Mouse (Mus musculus) midbrain, embryonic 11.5 days (tissue): ENCODE data around the gene Prrc2b. TPM values are rescaled to one million over a fixed set of nuclear protein-coding genes. Genes with fewer than 3 reads are reported as not detected.

Experiments used
- ATAC-seq: fragments of 200-750 bp; cut with Nextera tagmentation; 2 replicates; pipeline ENCODE4 v1.8.0; 2017; ENCODE audit warnings: moderate TSS enrichment, moderate library complexity; ENCODE audit not compliant: low FRiP score
- DNase-seq: peaks from one replicate; pipeline ENCODE4 v3.0.0; 2015; ENCODE audit warnings: low spot score; ENCODE audit errors: missing footprints
- H3K27ac ChIP-seq: fragments of 300-500 bp; sonication (generic); 2 replicates; pipeline ENCODE4 v1.5.1; 2014; ENCODE audit warnings: low read depth, low read length
- H3K27me3 ChIP-seq: fragments of 300-500 bp; sonication (generic); 2 replicates; pipeline ENCODE4 v1.6.1; 2014; ENCODE audit warnings: mild to moderate bottlenecking, low read length, moderate library complexity, mixed read lengths; ENCODE audit not compliant: control insufficient read depth, insufficient read depth
- H3K36me3 ChIP-seq: fragments of 300-500 bp; sonication (generic); 2 replicates; pipeline ENCODE4 v1.6.1; 2014; ENCODE audit warnings: mild to moderate bottlenecking, low read length, moderate library complexity, mixed read lengths; ENCODE audit not compliant: control insufficient read depth, insufficient read depth
- H3K4me1 ChIP-seq: fragments of 300-500 bp; sonication (generic); 2 replicates; pipeline ENCODE4 v1.6.1; 2014; ENCODE audit warnings: low read length; ENCODE audit not compliant: control insufficient read depth, insufficient read depth
- H3K4me2 ChIP-seq: fragments of 300-500 bp; sonication (generic); 2 replicates; pipeline ENCODE4 v1.6.1; 2014; ENCODE audit warnings: mild to moderate bottlenecking, moderate library complexity
- H3K4me3 ChIP-seq: fragments of 300-500 bp; sonication (generic); 2 replicates; pipeline ENCODE4 v1.5.1; 2014; ENCODE audit warnings: low read depth, low read length
- H3K9ac ChIP-seq: fragments of 300-500 bp; sonication (generic); 2 replicates; pipeline ENCODE4 v1.6.1; 2014; ENCODE audit warnings: low read length
- H3K9me3 ChIP-seq: fragments of 300-500 bp; sonication (generic); 2 replicates; pipeline ENCODE4 v1.6.1; 2016; ENCODE audit warnings: low read length; ENCODE audit not compliant: control insufficient read depth
- WGBS: fragments of 180-500 bp; shearing (Covaris S2); extraction: QIAGEN DNeasy Blood & Tissue Kit; methylation state at CpG from one replicate; pipeline ENCODE4 v1.1.7; 2014; 5-methylcytosine and 5-hydroxymethylcytosine counted together
- polyA plus RNA-seq: library from polyadenylated mRNA; unstranded; fragments of >200 nt; fragmentation: Nextera tagmentation; extraction: Ambion mirVana; gene quantifications from 2 replicates; pipeline ENCODE4 v1.2.1, GENCODE M21; 2014

Gene Prrc2b
- polyA plus RNA-seq, 1 experiment from 2014 or later = 64.1 TPM

DNA sequence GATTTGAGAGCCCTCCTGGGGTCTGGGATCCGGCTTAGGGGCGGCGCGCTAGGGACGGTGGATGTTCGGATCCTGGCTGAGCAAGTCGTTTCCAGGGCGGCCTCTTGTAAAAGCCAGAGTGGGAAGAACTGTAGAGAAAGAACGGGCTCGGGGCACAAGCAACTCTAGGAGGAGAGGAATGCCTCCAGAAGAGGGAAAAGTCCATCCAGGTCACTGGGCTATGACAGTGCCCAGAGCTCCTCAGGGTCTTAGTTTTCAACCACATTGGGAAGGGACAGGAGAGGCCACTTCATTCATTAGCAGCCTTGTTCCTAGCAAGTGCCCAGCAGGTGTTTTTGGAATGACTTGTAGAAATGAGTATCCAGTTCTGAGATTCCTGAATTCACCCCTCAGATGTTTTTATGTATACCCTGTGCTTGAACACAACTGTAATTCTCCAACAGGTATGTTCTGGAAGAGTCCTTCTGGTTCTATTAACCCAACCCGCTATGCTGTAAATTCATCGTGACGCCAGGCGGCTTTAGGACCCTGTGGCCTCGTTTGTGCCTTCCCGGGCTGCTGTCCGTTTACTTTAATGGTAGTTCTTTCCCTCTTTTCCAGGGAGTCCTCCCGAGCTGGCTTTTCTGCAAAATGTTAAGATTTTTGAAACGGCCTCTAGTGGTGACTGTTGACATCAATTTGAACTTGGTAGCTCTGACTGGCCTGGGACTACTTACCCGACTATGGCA, 86.0 kb downstream of the Prrc2b start:
- Histone ChIP-seq H3K9me3 (no peaks in the 10 kb centered on the region), H3K27ac (peak overlapping the region; percentile 64), H3K36me3 (peaks cover 10% of the 10 kb centered on the region), H3K9ac (peak overlapping the region; percentile 75), H3K4me1 (peaks cover 12% of the 10 kb centered on the region), H3K4me3 (peak overlapping the region; percentile 65), H3K4me2 (peak overlapping the region; percentile 92), H3K27me3 (no peaks in the 10 kb centered on the region)
- DNase-seq (peak; percentile 96), ATAC-seq (peak; percentile 63)
- WGBS = 0% methylated on average over 20 of the region's 20 CpGs

DNA sequence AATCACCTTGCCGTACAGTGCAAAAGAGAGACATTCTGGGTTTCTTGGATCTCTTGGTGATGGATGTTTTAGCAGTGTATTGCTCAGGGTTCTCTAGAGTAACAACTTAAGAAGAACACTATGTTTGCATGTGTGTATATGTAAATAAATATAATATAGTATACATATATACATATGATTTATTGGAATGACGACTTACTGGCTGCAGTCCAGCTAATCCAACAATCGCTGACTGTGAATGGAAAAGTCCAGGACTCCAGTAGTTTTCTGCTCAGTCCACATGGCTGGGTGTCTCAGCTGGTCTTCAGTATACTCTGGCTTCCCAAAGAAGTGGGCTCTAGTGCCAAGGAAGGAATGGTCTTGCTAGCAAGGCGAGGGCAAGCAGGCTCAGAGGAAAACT, 86.7 kb downstream of the Prrc2b start:
- Histone ChIP-seq H3K9me3 (no peaks in the 10 kb centered on the region), H3K27me3 (no peaks in the 10 kb centered on the region), H3K9ac (peak overlapping the region; percentile 75), H3K4me2 (peak overlapping the region; percentile 92), H3K4me3 (peak overlapping the region; percentile 65), H3K27ac (no peak overlapping the region), H3K36me3 (peaks cover 7% of the 10 kb centered on the region), H3K4me1 (peaks cover 12% of the 10 kb centered on the region)
- ATAC-seq (no peak), DNase-seq (no peak)
- 45% methylated on average over 4 of the region's 4 CpGs for WGBS

DNA sequence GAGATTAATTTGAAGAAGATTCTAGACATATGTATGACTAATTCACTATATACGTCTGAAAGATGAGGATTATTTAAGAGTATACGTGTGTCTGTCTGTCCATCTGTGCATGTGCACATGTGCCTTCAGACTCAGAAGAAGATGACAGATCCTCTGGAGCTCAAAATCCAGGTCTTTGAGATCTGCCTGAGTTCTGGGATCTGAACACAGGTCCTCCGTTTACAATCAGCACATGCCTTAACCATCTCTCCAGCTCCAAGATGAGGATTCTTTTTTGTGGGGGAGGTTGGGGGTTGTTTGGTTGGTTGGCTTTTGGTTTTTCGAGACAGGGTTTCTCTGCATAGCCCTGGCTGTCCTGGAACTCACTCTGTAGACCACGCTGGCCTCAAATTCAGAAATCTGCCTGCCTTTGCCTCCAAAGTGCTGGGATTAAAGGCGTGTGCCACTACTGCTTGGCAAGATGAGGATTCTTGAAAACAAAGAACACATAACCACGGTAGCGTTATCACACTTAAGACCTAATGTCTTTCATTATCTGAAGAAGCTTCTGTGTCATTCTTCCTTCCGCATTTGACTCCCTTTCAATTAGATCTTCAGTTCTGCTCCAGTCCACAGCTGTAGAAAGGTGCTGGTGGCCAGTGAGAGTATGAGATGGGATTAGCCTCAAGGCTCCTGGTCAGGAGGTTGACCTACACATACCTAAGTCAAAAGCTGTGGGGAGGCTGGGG, 88.0 kb downstream of the Prrc2b start:
- H3K36me3 ChIP-seq = peaks cover 2% of the 10 kb centered on the region

DNA sequence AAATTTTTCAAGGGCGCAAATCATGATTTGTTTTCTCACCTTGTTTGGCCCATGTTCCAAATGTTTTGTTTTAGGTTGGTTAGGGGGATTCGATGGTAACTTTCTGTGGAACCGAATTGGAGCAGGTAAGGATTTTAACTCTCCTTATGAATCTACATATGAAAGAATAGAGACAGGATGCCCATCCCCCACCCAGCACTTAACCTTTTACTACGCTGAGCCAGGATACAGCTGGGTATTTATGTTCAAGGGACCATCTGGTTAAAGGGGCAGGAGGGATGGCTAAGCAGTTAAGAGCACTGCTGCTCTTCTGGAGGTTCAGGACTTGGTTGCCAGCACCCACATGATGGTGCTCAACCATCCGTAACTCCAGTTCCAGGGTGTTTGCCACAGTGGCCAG, 89.7 kb downstream of the Prrc2b start:
- no peak for ATAC-seq

More for the DNA sequence above, 88.0 kb downstream of the Prrc2b start:
- Histone ChIP-seq H3K4me1 (peaks cover 12% of the 10 kb centered on the region), H3K9ac (no peak overlapping the region), H3K9me3 (no peaks in the 10 kb centered on the region), H3K27me3 (no peaks in the 10 kb centered on the region), H3K4me2 (no peak overlapping the region), H3K4me3 (no peak overlapping the region), H3K27ac (no peak overlapping the region)
- WGBS = 92% methylated on average over 9 of the region's 9 CpGs
- no peak for ATAC-seq
- no peak for DNase-seq

DNA sequence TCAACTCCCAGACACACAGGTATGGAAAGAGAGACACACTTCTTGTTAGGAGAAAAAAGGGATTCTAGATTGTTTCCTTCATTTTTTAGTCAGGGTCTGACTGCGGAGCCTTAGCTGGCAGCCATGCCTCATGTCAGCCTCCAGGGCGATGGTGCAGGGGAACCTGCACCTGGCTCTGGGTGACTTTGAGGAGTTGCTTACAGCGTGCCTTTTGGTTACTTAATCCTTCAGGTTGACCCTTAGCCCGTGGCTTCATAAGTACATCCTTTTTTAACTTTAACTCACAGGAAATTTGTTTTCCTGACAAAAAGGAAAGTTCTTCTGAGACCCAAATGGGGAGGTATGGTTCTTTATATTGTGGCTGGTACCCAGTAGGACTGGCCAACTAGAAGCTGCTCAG, 92.1 kb downstream of the Prrc2b start:
- 87% methylated on average over 4 of the region's 4 CpGs for WGBS
- Histone ChIP-seq H3K9ac (no peak overlapping the region), H3K4me2 (no peak overlapping the region), H3K36me3 (peaks cover 8% of the 10 kb centered on the region; the same call in 1 of the 2 replicates), H3K4me1 (no peaks in the 10 kb centered on the region; the same call in 1 of the 2 replicates), H3K27me3 (no peaks in the 10 kb centered on the region), H3K9me3 (no peaks in the 10 kb centered on the region), H3K27ac (no peak overlapping the region), H3K4me3 (no peak overlapping the region)
- ATAC-seq = no peak
- no peak for DNase-seq

More for the DNA sequence above, 89.7 kb downstream of the Prrc2b start:
- Histone ChIP-seq H3K27ac (no peak overlapping the region), H3K4me2 (no peak overlapping the region), H3K9ac (no peak overlapping the region), H3K9me3 (no peaks in the 10 kb centered on the region), H3K4me1 (peaks cover 4% of the 10 kb centered on the region; the same call in 1 of the 2 replicates), H3K36me3 (peaks cover 8% of the 10 kb centered on the region; the same call in 1 of the 2 replicates), H3K27me3 (no peaks in the 10 kb centered on the region), H3K4me3 (no peak overlapping the region)
- 88% methylated on average over 5 of the region's 5 CpGs for WGBS
- DNase-seq = no peak

DNA sequence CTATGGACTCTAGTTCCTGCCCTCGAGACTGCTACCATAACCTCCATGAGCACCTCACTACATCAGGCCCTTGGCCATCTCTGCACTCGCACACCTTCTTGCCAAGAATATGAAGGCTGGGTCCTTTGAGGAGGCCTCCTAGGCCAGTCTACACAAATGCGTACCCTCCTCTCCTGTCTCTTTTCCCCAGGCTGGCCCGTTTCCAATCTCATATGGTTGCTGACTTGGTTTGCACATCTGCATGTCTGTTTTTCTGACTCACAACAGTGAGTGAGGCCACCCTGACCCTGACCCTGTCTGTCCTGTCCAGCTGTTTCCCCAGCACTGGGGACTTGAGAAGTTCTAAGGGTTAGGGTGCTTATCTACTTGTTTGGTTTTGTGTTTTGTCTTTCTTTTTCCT, 95.9 kb downstream of the Prrc2b start:
- Histone ChIP-seq H3K9ac (no peak overlapping the region), H3K9me3 (no peaks in the 10 kb centered on the region), H3K4me3 (no peak overlapping the region), H3K36me3 (peaks cover 10% of the 10 kb centered on the region; the same call in 1 of the 2 replicates), H3K4me2 (no peak overlapping the region), H3K4me1 (no peaks in the 10 kb centered on the region), H3K27me3 (no peaks in the 10 kb centered on the region), H3K27ac (no peak overlapping the region)
- ATAC-seq (no peak), DNase-seq (no peak)
- WGBS = 90% methylated on average over 4 of the region's 4 CpGs

DNA sequence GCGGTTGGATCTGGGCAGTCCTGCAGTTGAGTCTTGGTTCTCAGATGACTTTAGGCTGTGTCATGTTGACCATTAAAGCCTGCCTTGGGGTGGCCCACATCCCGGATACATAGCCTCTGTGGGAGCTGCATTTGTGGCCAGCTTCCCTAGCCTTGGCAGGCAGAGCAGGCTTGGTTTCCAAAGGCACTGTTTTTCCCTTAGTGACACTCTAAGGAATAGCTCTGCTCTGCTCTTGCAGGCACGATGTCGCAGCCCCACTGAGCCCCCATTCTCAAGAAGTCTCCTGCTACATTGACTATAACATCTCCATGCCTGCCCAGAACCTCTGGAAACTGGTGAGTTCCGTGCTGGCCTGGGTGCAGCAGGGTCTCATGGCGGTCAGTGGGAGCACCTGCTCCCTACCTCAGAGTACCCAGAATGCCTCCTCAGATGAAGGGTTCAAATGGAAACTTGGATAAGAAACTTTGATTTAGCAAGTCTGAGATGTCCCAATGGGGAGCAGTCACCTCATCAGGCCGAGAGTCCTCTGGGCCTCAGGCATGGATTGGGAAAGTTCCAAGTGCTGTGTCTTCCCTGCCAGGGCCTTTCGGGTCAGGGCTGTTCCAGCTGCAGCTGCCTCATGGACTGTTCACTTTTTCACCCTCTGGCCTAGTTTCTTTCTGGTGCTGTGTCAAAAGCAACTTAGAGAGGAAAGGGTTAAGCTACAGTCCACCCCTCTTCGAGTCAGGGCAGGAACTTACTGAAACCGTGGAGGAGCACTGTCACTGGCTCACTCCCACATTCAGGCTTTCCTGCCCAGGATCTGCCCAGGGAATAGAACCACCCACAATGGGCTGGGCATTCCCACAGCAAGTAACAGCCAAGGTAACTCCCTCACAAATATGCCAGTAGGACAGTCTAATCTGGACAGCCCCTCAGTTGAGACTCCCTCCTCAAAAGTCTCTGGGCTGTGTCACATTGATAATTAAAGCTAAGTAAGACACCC, 97.8 kb downstream of the Prrc2b start:
- 83% methylated on average over 10 of the region's 10 CpGs for WGBS
- H3K9ac ChIP-seq = no peak overlapping the region
- no peak overlapping the region for H3K4me3 ChIP-seq
- peaks cover 13% of the 10 kb centered on the region for H3K36me3 ChIP-seq
- no peak for ATAC-seq
- no peak overlapping the region for H3K27ac ChIP-seq
- no peak overlapping the region for H3K4me2 ChIP-seq
- no peaks in the 10 kb centered on the region for H3K4me1 ChIP-seq
- no peaks in the 10 kb centered on the region for H3K27me3 ChIP-seq
- H3K9me3 ChIP-seq = no peaks in the 10 kb centered on the region
- DNase-seq = no peak

DNA sequence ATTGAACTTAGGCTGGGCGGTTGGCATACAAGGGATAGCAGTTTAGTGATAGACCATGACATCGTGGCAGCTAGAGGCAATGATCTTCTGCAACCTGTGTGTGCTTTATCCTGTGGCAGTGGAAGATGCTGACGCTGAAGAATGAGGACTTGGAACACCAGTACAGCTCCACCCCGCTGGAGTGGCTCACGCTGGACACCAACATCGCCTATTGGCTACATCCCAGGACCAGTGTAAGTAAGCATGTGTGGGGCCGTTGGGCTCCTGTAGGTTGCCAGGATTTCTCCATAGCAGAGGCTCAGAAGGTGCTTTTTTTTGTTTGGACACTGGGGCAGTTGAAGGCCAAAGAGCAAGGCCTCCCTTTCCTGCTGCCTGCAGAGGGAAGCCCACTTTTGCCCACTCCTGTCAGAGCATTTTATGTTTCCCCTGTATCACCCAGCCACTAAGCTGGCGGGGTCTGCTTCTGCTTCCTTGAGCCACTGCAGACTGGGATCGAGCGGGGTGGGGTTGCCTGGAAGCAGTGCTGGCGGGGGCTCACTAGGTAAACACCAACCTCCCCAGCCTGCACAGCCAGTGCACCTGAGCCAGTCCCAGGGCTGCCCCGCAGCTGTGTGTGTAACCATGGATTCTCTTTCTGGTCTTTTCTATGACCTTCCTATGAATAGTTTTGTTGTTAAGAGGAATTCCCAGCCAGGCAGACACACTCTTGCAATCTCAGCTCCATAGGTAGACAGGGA, 101.1 kb downstream of the Prrc2b start:
- no peaks in the 10 kb centered on the region for H3K4me1 ChIP-seq
- H3K27ac ChIP-seq = no peak overlapping the region
- H3K4me2 ChIP-seq = no peak overlapping the region
- H3K36me3 ChIP-seq = peaks cover 14% of the 10 kb centered on the region
- H3K9ac ChIP-seq = no peak overlapping the region
- DNase-seq = no peak
- H3K9me3 ChIP-seq = no peaks in the 10 kb centered on the region
- 91% methylated on average over 12 of the region's 12 CpGs for WGBS
- no peak for ATAC-seq
- no peak overlapping the region for H3K4me3 ChIP-seq
- no peaks in the 10 kb centered on the region for H3K27me3 ChIP-seq
